In the genomic region with DNA sequence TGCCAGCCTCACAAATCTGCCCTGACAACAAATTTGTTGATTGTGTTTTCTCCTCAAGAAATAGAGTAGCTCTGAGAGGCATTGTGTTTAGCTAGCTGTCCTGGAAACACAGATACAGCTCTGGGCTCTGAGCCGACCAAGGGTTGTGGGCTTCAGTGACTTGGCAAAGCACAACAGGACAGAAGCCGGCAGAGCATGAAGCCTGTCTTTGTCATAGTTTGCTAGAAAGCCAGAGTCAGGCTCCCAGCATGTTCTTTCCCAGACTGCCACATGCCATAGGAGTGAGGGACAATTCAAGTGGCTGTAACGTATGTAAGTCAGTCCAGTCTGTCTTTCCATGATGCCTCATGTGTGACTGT, we compare ENCODE assay signal across 9 mouse cellular contexts.
DNase-seq lines count a peak whose midpoint lies in the region; ATAC-seq and TF ChIP-seq lines count a peak whose summit lies in the region.
"Had no signal": no experiment of that assay in that cellular context is flagged by ENCODE, and none has a peak within 500 bp of the region (broad histone marks: within the 10 kb centered on the region; RNA-seq: fewer than 3 reads in every experiment).

No protein-coding gene starts in this region.

- H3K36me3 ChIP-seq in forebrain, embryonic 14.5 days (ENCODE audit: control insufficient read depth, insufficient read depth, low read length): no peaks in the 10 kb centered on the region
- H3K36me3 ChIP-seq in hindbrain, postnatal 0 days (ENCODE audit: insufficient read depth, low read length): no peaks in the 10 kb centered on the region
- no peaks in the 10 kb centered on the region for H3K36me3 ChIP-seq in neural tube, embryonic 15.5 days
- H3K36me3 ChIP-seq in thymus, adult 2 months (ENCODE audit: control insufficient read depth, insufficient read depth, low read length): no peaks in the 10 kb centered on the region
- H3K36me3 ChIP-seq: midbrain, embryonic 12.5 days had no signal

- H3K9ac ChIP-seq in forebrain, embryonic 14.5 days (ENCODE audit: low read length): no peak overlapping the region
- H3K9ac ChIP-seq in hindbrain, postnatal 0 days (replicated peaks; ENCODE audit: low read length): no peak overlapping the region
- no peak overlapping the region for H3K9ac ChIP-seq in neural tube, embryonic 15.5 days (replicated peaks)
- H3K9ac ChIP-seq: midbrain, embryonic 12.5 days had no signal

- no peak overlapping the region for H3K4me3 ChIP-seq in left cerebral cortex, adult 2 months
- no peak overlapping the region for H3K4me3 ChIP-seq in forebrain, embryonic 14.5 days (ENCODE audit: low read depth, low read length)
- no peak overlapping the region for H3K4me3 ChIP-seq in hindbrain, postnatal 0 days (ENCODE audit: low read length)
- no peak overlapping the region for H3K4me3 ChIP-seq in neural tube, embryonic 15.5 days (replicated peaks)
- H3K4me3 ChIP-seq in thymus, adult 2 months (ENCODE audit: control insufficient read depth, insufficient read depth, low read length): no peak overlapping the region
- H3K4me3 ChIP-seq: midbrain, embryonic 12.5 days had no signal

- peak; percentile 27 to 41 for DNase-seq in left cerebral cortex, postnatal 25 days (ENCODE audit: low spot score in 2 of 2)
- no peak for DNase-seq in left cerebral cortex, adult 2 months (ENCODE audit: extremely low spot score in 1 of 2, low spot score in 2 of 2)
- DNase-seq in brain, embryonic 14.5 days (ENCODE audit: low read depth): peak; percentile 89
- peak; percentile 77 for DNase-seq in forebrain, embryonic 14.5 days (ENCODE audit: low spot score)
- peak; percentile 87 for DNase-seq in hindbrain, postnatal 0 days (ENCODE audit: low spot score)
- DNase-seq in thymus, adult 2 months: no peak

- 47% methylated on average over 3 of the region's 3 CpGs for whole genome bisulfite sequencing in forebrain, embryonic 14.5 days
- WGBS in hindbrain, postnatal 0 days: 19% methylated on average over 3 of the region's 3 CpGs
- 60% methylated on average over 3 of the region's 3 CpGs for WGBS in neural tube, embryonic 15.5 days
- 83% methylated on average over 3 of the region's 3 CpGs for WGBS in thymus, adult 2 months

- intact Hi-C loops in left cerebral cortex, postnatal 25 days (cut with DNase I): no loop called here
- intact Hi-C loops in left cerebral cortex, adult 2 months (cut with DNase I): loop anchor here (5.0 kb wide), 1 partner anchor 143 kb away; no protein-coding TSS in a partner anchor

- no peaks in the 10 kb centered on the region for H3K9me3 ChIP-seq in forebrain, embryonic 14.5 days (replicated peaks; ENCODE audit: control insufficient read depth, low read length)
- no peaks in the 10 kb centered on the region for H3K9me3 ChIP-seq in hindbrain, postnatal 0 days (ENCODE audit: low read length)
- H3K9me3 ChIP-seq in neural tube, embryonic 15.5 days (replicated peaks): no peaks in the 10 kb centered on the region
- H3K9me3 ChIP-seq: midbrain, embryonic 12.5 days had no signal

- H3K4me1 ChIP-seq in forebrain, embryonic 14.5 days (ENCODE audit: control insufficient read depth, insufficient read depth, low read length): no peaks in the 10 kb centered on the region; the same call in 1 of the 2 replicates
- H3K4me1 ChIP-seq in hindbrain, postnatal 0 days (ENCODE audit: insufficient read depth, low read length): peaks cover 8% of the 10 kb centered on the region
- H3K4me1 ChIP-seq in neural tube, embryonic 15.5 days: peaks cover 18% of the 10 kb centered on the region
- peaks cover 21% of the 10 kb centered on the region for H3K4me1 ChIP-seq in thymus, adult 2 months (replicated peaks; ENCODE audit: control insufficient read depth, insufficient read depth, low read length)

- no peak overlapping the region for H3K4me2 ChIP-seq in forebrain, embryonic 14.5 days (ENCODE audit: low read length)
- no peak overlapping the region for H3K4me2 ChIP-seq in hindbrain, postnatal 0 days (ENCODE audit: low read depth, low read length)
- no peak overlapping the region for H3K4me2 ChIP-seq in neural tube, embryonic 15.5 days
- H3K4me2 ChIP-seq: midbrain, embryonic 12.5 days had no signal

- no peak overlapping the region for H3K27ac ChIP-seq in left cerebral cortex, adult 2 months
- H3K27ac ChIP-seq in forebrain, embryonic 14.5 days (ENCODE audit: low read depth, low read length): no peak overlapping the region
- peak overlapping the region; percentile 54; the same call in 1 of the 2 replicates for H3K27ac ChIP-seq in hindbrain, postnatal 0 days
- peak overlapping the region; percentile 45 for H3K27ac ChIP-seq in neural tube, embryonic 15.5 days (replicated peaks)
- H3K27ac ChIP-seq in thymus, adult 2 months (ENCODE audit: control insufficient read depth, insufficient read depth, low read length): no peak overlapping the region
- H3K27ac ChIP-seq: midbrain, embryonic 12.5 days had no signal

- TF ChIP-seq CTCF in left cerebral cortex, adult 2 months (IDR thresholded peaks at IDR 0.05): no peak
- no peak for TF ChIP-seq CTCF in brain, embryonic 14.5 days (IDR thresholded peaks at IDR 0.05; ENCODE audit: borderline replicate concordance, extremely low read depth, insufficient read depth, insufficient read length)
- TF ChIP-seq CTCF in hindbrain, postnatal 0 days (IDR thresholded peaks at IDR 0.05; ENCODE audit: low read depth): no peak
- TF ChIP-seq CTCF in thymus, adult 2 months (IDR thresholded peaks at IDR 0.05; ENCODE audit: borderline replicate concordance, control insufficient read depth, extremely low read depth, insufficient read depth, low read length, poor library complexity): no peak

- TF ChIP-seq POLR2A in brain, embryonic 14.5 days (IDR thresholded peaks at IDR 0.05; ENCODE audit: borderline replicate concordance, extremely low read depth, insufficient read depth, insufficient read length, poor library complexity, severe bottlenecking): no peak
- TF ChIP-seq POLR2A in thymus, adult 2 months (IDR thresholded peaks at IDR 0.05; ENCODE audit: control insufficient read depth, extremely low read depth, insufficient read depth, low read length, poor library complexity): no peak

- ATAC-seq in forebrain, embryonic 14.5 days: peak; percentile 65; the same call in 1 of the 2 replicates
- peak; percentile 92 for ATAC-seq in hindbrain, postnatal 0 days
- ATAC-seq in neural tube, embryonic 15.5 days (ENCODE audit: low FRiP score): peak; percentile 86
- no peak for ATAC-seq in activated CD4-positive, CD25-positive, alpha-beta regulatory T cell, adult 4 months

- no peaks in the 10 kb centered on the region for H3K27me3 ChIP-seq in forebrain, embryonic 14.5 days (replicated peaks; ENCODE audit: control insufficient read depth, insufficient read depth, low read length)
- H3K27me3 ChIP-seq in hindbrain, postnatal 0 days (ENCODE audit: insufficient read depth, low read length): no peaks in the 10 kb centered on the region
- no peaks in the 10 kb centered on the region for H3K27me3 ChIP-seq in neural tube, embryonic 15.5 days (replicated peaks)
- no peaks in the 10 kb centered on the region for H3K27me3 ChIP-seq in thymus, adult 2 months (ENCODE audit: control insufficient read depth, insufficient read depth, low read length)
- H3K27me3 ChIP-seq: midbrain, embryonic 12.5 days had no signal

Comparison
In these comparisons a context has a peak if more than half of its experiments do, and no peak if none do; other contexts are left out.
1. DNase-seq: peak in left cerebral cortex, postnatal 25 days (2 of 2), brain, embryonic 14.5 days (single experiment), forebrain, embryonic 14.5 days (single experiment) and hindbrain, postnatal 0 days (single experiment); none in left cerebral cortex, adult 2 months (0 of 2) and thymus, adult 2 months (single experiment).
2. H3K27ac ChIP-seq: peak in hindbrain, postnatal 0 days (single experiment) and neural tube, embryonic 15.5 days (single experiment); none in left cerebral cortex, adult 2 months (single experiment), forebrain, embryonic 14.5 days (single experiment) and thymus, adult 2 months (single experiment).